Mouse (Mus musculus) forebrain, postnatal 0 days (tissue): ENCODE data around the gene Ylpm1. TPM values are rescaled to one million over a fixed set of nuclear protein-coding genes. Genes with fewer than 3 reads are reported as not detected.

Experiments used
- ATAC-seq: fragments of 200-750 bp; cut with Nextera tagmentation; 2 replicates; pipeline ENCODE4 v1.8.0; 2017; ENCODE audit warnings: mild to moderate bottlenecking, moderate library complexity
- DNase-seq: peaks from one replicate; pipeline ENCODE4 v3.0.0-alpha.2; 2015
- H3K27ac ChIP-seq: fragments of 300-500 bp; sonication (generic); 2 replicates; pipeline ENCODE4 v1.5.1; 2014; ENCODE audit warnings: low read depth, mild to moderate bottlenecking, antibody characterized with exemption, low read length, moderate library complexity, mixed read lengths
- H3K27me3 ChIP-seq: fragments of 300-500 bp; sonication (generic); 2 replicates; pipeline ENCODE4 v1.6.1; 2014; ENCODE audit warnings: mild to moderate bottlenecking, low read length, mixed read lengths; ENCODE audit not compliant: insufficient read depth
- H3K36me3 ChIP-seq: fragments of 300-500 bp; sonication (generic); 2 replicates; pipeline ENCODE4 v1.6.1; 2014; ENCODE audit warnings: mild to moderate bottlenecking, moderate library complexity; ENCODE audit not compliant: insufficient read depth
- H3K4me1 ChIP-seq: fragments of 300-500 bp; sonication (generic); 2 replicates; pipeline ENCODE4 v1.6.1; 2014; ENCODE audit warnings: antibody characterized with exemption; ENCODE audit not compliant: insufficient read depth
- H3K4me2 ChIP-seq: fragments of 300-500 bp; sonication (generic); 2 replicates; pipeline ENCODE4 v1.6.1; 2014; ENCODE audit warnings: low read depth, mild to moderate bottlenecking, moderate library complexity
- H3K4me3 ChIP-seq: fragments of 300-500 bp; sonication (generic); 2 replicates; pipeline ENCODE4 v1.5.1; 2014; ENCODE audit warnings: low read depth, low read length, mixed read lengths
- H3K9ac ChIP-seq: fragments of 300-500 bp; sonication (generic); 2 replicates; pipeline ENCODE4 v1.6.1; 2014; ENCODE audit warnings: mild to moderate bottlenecking
- H3K9me3 ChIP-seq: fragments of 300-500 bp; sonication (generic); 2 replicates; pipeline ENCODE4 v1.6.1; 2016; ENCODE audit warnings: low read length
- CTCF ChIP-seq: sonication (generic); IDR thresholded peaks from 2 replicates; pipeline ENCODE4 v1.5.1; 2016; ENCODE audit warnings: antibody characterized with exemption, control low read depth, low read depth
- WGBS: fragments of 180-500 bp; shearing (Covaris S2); extraction: QIAGEN DNeasy Blood & Tissue Kit; methylation state at CpG from one replicate; pipeline ENCODE4 v1.1.7; 2014; 5-methylcytosine and 5-hydroxymethylcytosine counted together
- polyA plus RNA-seq: library from polyadenylated mRNA; unstranded; fragments of >200 nt; fragmentation: Nextera tagmentation; extraction: Ambion mirVana; gene quantifications from 2 replicates; pipeline ENCODE4 v1.2.1, GENCODE M21; 2015
- total RNA-seq: library from RNA; depleted of rRNA; stranded (reverse); fragments of >200 nt; gene quantifications from 2 replicates; pipeline ENCODE4 v1.2.3, GENCODE M21; 2014; rRNA removed

The Ylpm1 gene
- total and polyA plus RNA-seq, 2 experiments from 2014 or later = 23.4 to 59.6 TPM

GRCm38 (mm10) chr12:85115678-85116077 is 119.6 kb downstream of the Ylpm1 start:
- ATAC-seq (no peak), DNase-seq (no peak)
- Histone ChIP-seq H3K4me2 (no peak overlapping the region), H3K9ac (no peak overlapping the region), H3K4me1 (peaks cover 15% of the 10 kb centered on the region; the same call in 1 of the 2 replicates), H3K36me3 (peaks cover 32% of the 10 kb centered on the region), H3K27ac (no peak overlapping the region), H3K9me3 (no peaks in the 10 kb centered on the region), H3K27me3 (no peaks in the 10 kb centered on the region), H3K4me3 (no peak overlapping the region)
- WGBS = 50% methylated on average over 7 of the region's 7 CpGs
- TF ChIP-seq CTCF = no peak

Other genes with a start within 250 kb of the Ylpm1 start
- gene Npc2, start 223.2 kb upstream of the Ylpm1 start, total RNA-seq = 42.5 and 49.8 TPM in 2 replicates
- 56.1 and 64.2 TPM in 2 replicates for gene Npc2, start 223.2 kb upstream of the Ylpm1 start, polyA plus RNA-seq
- 58.8 and 68.1 TPM in 2 replicates for gene Isca2, start 223.1 kb upstream of the Ylpm1 start, total RNA-seq
- gene Isca2, start 223.1 kb upstream of the Ylpm1 start, polyA plus RNA-seq = 112 and 114 TPM in 2 replicates
- 0.76 and 1.2 TPM in 2 replicates for gene Ltbp2, start 119.8 kb upstream of the Ylpm1 start, total RNA-seq
- 0.10 and 0.51 TPM in 2 replicates for gene Ltbp2, start 119.8 kb upstream of the Ylpm1 start, polyA plus RNA-seq
- gene Fcf1, start 25.4 kb upstream of the Ylpm1 start, total RNA-seq = 38.6 and 44.5 TPM in 2 replicates
- gene Fcf1, start 25.4 kb upstream of the Ylpm1 start, polyA plus RNA-seq = 92.9 and 112 TPM in 2 replicates
- 81.6 and 96.9 TPM in 2 replicates for gene Arel1, start 25.4 kb upstream of the Ylpm1 start, total RNA-seq
- gene Arel1, start 25.4 kb upstream of the Ylpm1 start, polyA plus RNA-seq = 26.5 and 32.8 TPM in 2 replicates
- gene Prox2, start 114.4 kb downstream of the Ylpm1 start, total RNA-seq = 0.23 and 1.4 TPM in 2 replicates
- gene Prox2, start 114.4 kb downstream of the Ylpm1 start, polyA plus RNA-seq = 0.84 and 1.4 TPM in 2 replicates
- gene Dlst, start 114.5 kb downstream of the Ylpm1 start, total RNA-seq = 109 and 121 TPM in 2 replicates
- gene Dlst, start 114.5 kb downstream of the Ylpm1 start, polyA plus RNA-seq = 80.8 and 92.8 TPM in 2 replicates
- 32.9 and 33.8 TPM in 2 replicates for gene Rps6kl1, start 154.9 kb downstream of the Ylpm1 start, total RNA-seq
- gene Rps6kl1, start 154.9 kb downstream of the Ylpm1 start, polyA plus RNA-seq = 28.9 and 31.6 TPM in 2 replicates
- 5.3 and 7.8 TPM in 2 replicates for gene Pgf, start 181.5 kb downstream of the Ylpm1 start, total RNA-seq
- gene Pgf, start 181.5 kb downstream of the Ylpm1 start, polyA plus RNA-seq = 7.6 and 8.9 TPM in 2 replicates
- gene Eif2b2, start 223.2 kb downstream of the Ylpm1 start, total RNA-seq = 65.5 and 69.0 TPM in 2 replicates
- gene Eif2b2, start 223.2 kb downstream of the Ylpm1 start, polyA plus RNA-seq = 78.3 and 86.9 TPM in 2 replicates